Mouse (Mus musculus) duodenum, adult 2 months (tissue): ENCODE data around the gene Bsdc1. TPM values are rescaled to one million over a fixed set of nuclear protein-coding genes. Genes with fewer than 3 reads are reported as not detected.

Source experiments
- polyA plus RNA-seq: library from polyadenylated mRNA; depleted of rRNA; stranded (reverse); fragments of >200 nt; gene quantifications from 2 replicates; pipeline ENCODE4 v1.2.3, GENCODE M21; 2012; ENCODE audit warnings: low replicate concordance; rRNA removed

Bsdc1 gene
- 13.4 and 21.0 TPM in 2 replicates for polyA plus RNA-seq

DNA sequence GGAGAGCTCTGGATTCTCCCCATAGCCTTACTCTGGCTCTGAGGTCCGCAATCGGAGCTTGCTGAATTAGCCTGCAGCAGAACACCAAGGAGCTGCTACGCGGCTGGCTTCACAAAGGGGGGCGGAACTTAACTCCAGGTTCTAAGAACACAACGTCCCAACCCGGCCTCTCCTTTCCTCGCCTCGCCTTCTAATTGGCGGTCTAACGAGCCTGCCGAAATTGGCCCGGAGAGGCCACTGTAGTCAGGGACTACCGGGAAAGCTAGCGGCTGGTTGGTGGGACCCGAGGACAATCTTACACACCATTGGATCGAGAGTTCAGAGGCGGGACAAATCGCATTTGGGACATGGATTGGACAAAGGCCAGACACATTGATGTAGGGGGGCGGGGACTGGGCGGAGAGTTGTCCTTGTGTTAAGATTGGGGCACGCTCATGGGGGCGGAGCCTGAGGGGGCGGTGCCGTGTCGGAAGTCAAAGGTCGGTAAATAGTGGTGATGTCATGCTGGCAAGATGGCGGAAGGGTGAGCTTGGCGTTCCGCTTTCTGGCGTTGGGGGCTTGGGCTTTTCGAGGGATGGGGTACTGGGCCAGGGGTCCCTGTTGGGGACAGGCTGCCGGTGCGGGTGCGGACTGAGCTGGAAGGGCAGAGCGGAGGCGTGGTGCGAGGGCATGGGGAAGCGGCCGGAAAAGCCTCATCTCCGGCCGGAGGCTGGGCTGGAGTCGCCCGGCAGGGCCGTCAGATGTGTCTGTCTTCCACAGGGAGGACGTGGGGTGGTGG is at the start of gene Bsdc1:
TSS of gene Bsdc1 (plus strand) at position 399 of the 778 bp plus-strand sequence.

DNA sequence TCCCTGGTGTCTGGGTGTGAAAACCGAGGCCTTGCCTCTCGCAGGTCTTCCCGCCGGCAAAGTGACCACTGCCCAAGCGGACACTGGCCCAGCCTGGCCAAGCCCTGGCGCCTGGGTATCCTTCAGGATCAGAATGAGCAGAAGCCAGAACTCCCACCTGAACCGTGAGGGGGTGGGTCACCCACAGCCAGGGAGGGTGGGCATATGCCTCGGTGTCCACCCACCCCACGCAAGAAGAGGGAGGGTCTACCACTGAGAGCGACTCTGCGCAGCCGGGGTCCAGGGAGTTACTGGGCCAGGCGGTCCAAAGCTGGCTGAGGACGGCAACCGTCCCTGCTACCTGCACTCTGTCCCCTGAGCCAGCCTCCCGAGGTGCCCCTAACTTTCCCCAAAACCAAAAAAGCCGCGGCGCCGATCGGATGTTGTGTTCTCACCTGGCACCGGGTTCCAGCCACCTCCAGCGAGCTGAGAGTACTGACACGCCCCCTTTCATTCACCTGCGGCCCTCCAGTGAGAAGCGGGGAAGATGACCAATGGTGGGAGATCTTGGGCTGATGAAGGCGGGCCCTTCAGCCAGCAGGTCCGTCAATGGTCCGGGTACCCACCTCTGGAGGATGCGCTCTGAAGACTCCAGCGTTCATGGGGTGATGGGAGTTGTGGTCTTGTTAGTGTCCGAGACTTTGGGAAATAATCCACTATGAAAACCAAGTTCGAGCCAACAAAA is 20.9 kb upstream of the Bsdc1 start, which contains the start of gene Zbtb8b:
TSS of gene Zbtb8b (minus strand) at position 514 of the 724 bp plus-strand sequence.

DNA sequence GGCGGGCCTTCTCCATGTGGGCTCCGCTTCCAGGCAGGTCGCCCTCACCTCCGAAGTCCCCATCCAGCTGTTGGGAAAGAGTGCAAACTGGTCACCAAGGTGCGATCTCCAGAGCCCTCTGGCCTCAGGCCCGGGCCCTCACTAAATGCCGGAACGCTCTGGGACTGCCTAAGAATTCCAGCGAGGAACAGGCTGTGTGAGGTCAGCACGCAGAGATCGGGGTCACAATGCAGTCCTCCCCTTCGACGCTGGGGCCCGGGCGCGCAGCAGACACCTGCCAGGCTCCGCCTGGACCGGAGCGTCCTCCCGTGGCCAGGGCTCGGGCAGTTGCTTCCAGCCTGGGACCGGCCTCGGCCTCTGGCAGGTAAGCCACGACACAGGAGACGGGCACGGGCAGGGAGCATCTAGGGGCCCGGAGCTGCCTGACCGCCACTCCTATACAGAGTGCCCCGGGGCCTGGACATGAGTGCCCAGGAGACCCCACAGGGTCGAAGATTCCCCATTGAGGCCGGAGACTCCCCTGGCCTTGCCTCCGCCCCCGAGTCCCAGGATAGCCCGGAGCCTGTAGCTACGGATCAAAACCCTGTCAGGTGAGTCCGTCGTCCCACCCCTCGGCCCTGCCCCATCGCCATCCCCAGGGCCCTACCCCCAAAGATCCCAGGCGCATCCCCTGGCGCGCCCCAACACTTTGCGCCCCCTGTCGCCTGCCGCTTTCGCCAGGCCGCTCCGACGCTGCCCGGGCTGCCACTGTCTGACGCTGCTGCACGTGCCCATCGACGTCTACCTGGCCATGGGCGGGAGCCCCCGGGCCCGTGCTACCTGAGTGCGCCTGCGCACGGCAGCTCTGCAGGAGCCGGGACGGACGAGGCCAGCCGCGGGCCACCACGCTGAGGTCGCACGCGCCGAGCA is 29.8 kb downstream of the Bsdc1 start, which contains the start of the genes Tssk3 and Fam229a:
TSS of gene Tssk3 (minus strand) at position 51 of the 909 bp plus-strand sequence.
TSS of gene Fam229a (plus strand) at position 219 of the 909 bp plus-strand sequence.

GRCm38 (mm10) chr4:129513086-129513767 is 51.8 kb downstream of the Bsdc1 start, which contains the start of gene Marcksl1:
Marcksl1 (plus strand) TSS chr4:129513581.

Other genes with a start within 250 kb of the Bsdc1 start
- 158 and 230 TPM in 2 replicates for gene C77080, start 200.2 kb upstream of the Bsdc1 start, polyA plus RNA-seq
- 0.19 and 0.27 TPM in 2 replicates for gene Sync, start 174.0 kb upstream of the Bsdc1 start, polyA plus RNA-seq
- gene Rbbp4, start 126.2 kb upstream of the Bsdc1 start, polyA plus RNA-seq: 4.3 and 6.0 TPM in 2 replicates
- 4.1 and 6.8 TPM in 2 replicates for gene Zbtb8os, start 125.9 kb upstream of the Bsdc1 start, polyA plus RNA-seq
- gene Zbtb8a, start 83.5 kb upstream of the Bsdc1 start, polyA plus RNA-seq: 2.4 and 4.3 TPM in 2 replicates
- not detected in 2 replicates for gene Zbtb8b, start 20.7 kb upstream of the Bsdc1 start, polyA plus RNA-seq
- gene Tssk3, start 29.4 kb downstream of the Bsdc1 start, polyA plus RNA-seq: not detected in 2 replicates
- gene Fam229a, start 29.6 kb downstream of the Bsdc1 start, polyA plus RNA-seq: 0.28 TPM in 1 of 2 replicates, not detected in the other
- gene Marcksl1, start 52.0 kb downstream of the Bsdc1 start, polyA plus RNA-seq: 12.7 and 25.1 TPM in 2 replicates
- 11.4 and 15.1 TPM in 2 replicates for gene Hdac1, start 81.1 kb downstream of the Bsdc1 start, polyA plus RNA-seq
- 3.1 and 9.9 TPM in 2 replicates for gene Lck, start 112.1 kb downstream of the Bsdc1 start, polyA plus RNA-seq
- 0.12 and 0.74 TPM in 2 replicates for gene Fam167b, start 117.0 kb downstream of the Bsdc1 start, polyA plus RNA-seq
- gene Eif3i, start 139.1 kb downstream of the Bsdc1 start, polyA plus RNA-seq: 131 and 141 TPM in 2 replicates
- gene Tmem234, start 139.1 kb downstream of the Bsdc1 start, polyA plus RNA-seq: 82.2 and 99.8 TPM in 2 replicates
- gene Dcdc2b, start 152.7 kb downstream of the Bsdc1 start, polyA plus RNA-seq: 2.8 and 3.6 TPM in 2 replicates
- gene Iqcc, start 157.5 kb downstream of the Bsdc1 start, polyA plus RNA-seq: 23.9 and 24.6 TPM in 2 replicates
- 4.5 and 7.3 TPM in 2 replicates for gene Ccdc28b, start 162.4 kb downstream of the Bsdc1 start, polyA plus RNA-seq
- gene Txlna, start 179.5 kb downstream of the Bsdc1 start, polyA plus RNA-seq: 10.7 and 14.1 TPM in 2 replicates
- gene Kpna6, start 211.2 kb downstream of the Bsdc1 start, polyA plus RNA-seq: 7.2 and 11.7 TPM in 2 replicates
- 15.2 and 19.6 TPM in 2 replicates for gene Tmem39b, start 235.3 kb downstream of the Bsdc1 start, polyA plus RNA-seq